Mouse (Mus musculus): ENCODE results near the gene Unk. TPM values are rescaled to one million over a fixed set of nuclear protein-coding genes. Genes with fewer than 3 reads are reported as not detected.
"Not testable (repeated sequence)": the region's sequence is repeated elsewhere in the genome, so short reads cannot be mapped to it uniquely, and the experiment has no call there.

The Unk gene
- total RNA-seq, 2 experiments from 2014 or later, result 6.0 to 7.1 TPM

- no peak for DNase-seq
- intact Hi-C loops (cut with DNase I), result no loop called here
These were observed 20.5 kb upstream of the Unk start for GRCm38 (mm10) chr11:116009661-116010060.

DNA sequence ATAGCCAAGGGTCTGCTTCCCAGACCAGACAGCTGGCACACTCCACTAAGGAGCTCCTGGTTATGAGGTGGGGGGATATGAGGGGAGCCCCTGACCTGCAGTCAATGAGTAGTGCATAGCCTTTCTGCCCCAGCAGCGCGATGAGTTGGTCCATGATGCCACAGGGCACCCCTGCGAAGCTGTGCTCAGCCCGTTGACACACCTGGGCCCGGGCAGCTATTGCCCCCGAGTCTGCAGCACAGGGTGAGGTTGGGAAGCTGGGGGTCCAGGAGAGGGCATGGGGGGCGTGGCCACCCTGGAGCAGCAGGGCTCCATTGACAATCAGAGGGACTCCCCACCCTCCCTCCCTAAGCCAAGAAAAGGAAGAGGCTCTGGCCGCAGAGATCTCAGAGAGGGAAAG, 20.0 kb upstream of the Unk start:
- DNase-seq, result no peak
- intact Hi-C loops (cut with DNase I), result no loop called here

GRCm38 (mm10) chr11:116010948-116011347, 19.2 kb upstream of the Unk start:
- no peak for DNase-seq
- intact Hi-C loops (cut with DNase I), result no loop called here

GRCm38 (mm10) chr11:116011529-116012261, 18.4 kb upstream of the Unk start:
- intact Hi-C loops (cut with DNase I), result no loop called here
- no peak for DNase-seq

DNA sequence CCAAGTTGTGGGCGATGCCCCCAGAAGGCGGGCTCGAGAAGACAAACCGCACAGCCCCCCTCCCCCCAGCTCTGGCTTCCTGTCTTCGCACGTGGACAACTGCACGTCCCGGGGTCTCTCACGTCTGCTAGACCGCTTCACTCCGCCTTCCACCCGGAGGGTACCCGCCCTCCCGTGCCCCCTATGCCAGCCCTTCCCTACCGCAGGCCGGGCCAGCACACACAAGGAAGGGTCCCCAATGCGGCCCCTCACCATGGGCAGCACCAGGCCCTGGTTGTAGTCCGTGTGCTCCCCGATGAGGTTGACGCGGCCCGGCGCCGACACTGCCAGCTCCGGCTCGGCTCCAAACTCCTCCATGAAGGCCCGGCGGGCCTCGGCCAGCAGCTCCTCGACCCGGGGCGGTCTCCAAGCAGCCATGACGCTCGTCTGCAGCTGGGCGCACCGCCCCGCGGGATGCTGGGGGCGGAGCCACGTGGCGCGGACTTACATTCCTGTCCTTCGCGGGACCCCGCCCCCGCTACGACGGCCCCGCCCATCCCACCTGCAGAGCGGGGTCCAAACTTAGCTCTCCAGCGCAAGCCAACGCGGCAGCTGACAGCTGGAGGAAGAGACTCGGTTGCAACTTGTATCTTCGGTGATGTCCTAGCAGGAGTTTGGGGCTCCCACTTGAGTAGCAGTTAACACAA, 17.7 kb upstream of the Unk start, which contains the start of gene Galk1:
Galk1 (minus strand) TSS at position 458 of the 686 bp plus-strand sequence.
- intact Hi-C loops (cut with DNase I), result no loop called here
- DNase-seq, result peak; percentile 81 to 85

DNA sequence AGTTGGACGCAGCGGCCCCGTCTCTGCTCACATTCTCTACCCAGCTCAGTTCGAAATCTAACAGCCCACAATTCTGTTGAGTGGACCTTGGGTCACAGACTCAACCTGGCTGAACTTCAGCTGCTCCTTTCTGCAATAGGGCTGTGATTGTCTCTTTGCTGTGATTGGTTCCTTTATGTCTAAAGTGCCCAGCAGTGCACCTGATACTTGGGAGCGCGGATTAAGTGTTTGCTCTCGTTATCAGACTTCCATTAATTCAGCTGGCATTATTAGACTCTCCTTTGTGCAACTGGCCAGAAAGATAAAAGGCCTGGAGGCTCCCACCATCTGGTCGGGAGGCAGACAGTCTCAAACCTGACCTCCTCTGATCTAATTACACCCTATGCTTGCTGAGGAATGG, 15.3 kb upstream of the Unk start:
- intact Hi-C loops (cut with DNase I), result no loop called here

GRCm38 (mm10) chr11:116018106-116018505, 12.0 kb upstream of the Unk start:
- intact Hi-C loops (cut with DNase I), result no loop called here
- peak in 1 of 2 experiments; percentile 31 for DNase-seq

More for the DNA sequence above, 15.3 kb upstream of the Unk start:
- no peak for DNase-seq

- intact Hi-C loops (cut with DNase I); DNase-seq: not testable (repeated sequence)
These were observed 11.3 kb upstream of the Unk start for GRCm38 (mm10) chr11:116018867-116019266.

- intact Hi-C loops (cut with DNase I), result no loop called here
- DNase-seq, result no peak
These were observed 10.7 kb upstream of the Unk start for GRCm38 (mm10) chr11:116019360-116019791.

- DNase-seq, result no peak
- intact Hi-C loops (cut with DNase I), result no loop called here
These were observed 10.1 kb upstream of the Unk start for GRCm38 (mm10) chr11:116019976-116020411.

GRCm38 (mm10) chr11:116020519-116020922, 9.6 kb upstream of the Unk start:
- no peak for DNase-seq
- intact Hi-C loops (cut with DNase I), result no loop called here

DNA sequence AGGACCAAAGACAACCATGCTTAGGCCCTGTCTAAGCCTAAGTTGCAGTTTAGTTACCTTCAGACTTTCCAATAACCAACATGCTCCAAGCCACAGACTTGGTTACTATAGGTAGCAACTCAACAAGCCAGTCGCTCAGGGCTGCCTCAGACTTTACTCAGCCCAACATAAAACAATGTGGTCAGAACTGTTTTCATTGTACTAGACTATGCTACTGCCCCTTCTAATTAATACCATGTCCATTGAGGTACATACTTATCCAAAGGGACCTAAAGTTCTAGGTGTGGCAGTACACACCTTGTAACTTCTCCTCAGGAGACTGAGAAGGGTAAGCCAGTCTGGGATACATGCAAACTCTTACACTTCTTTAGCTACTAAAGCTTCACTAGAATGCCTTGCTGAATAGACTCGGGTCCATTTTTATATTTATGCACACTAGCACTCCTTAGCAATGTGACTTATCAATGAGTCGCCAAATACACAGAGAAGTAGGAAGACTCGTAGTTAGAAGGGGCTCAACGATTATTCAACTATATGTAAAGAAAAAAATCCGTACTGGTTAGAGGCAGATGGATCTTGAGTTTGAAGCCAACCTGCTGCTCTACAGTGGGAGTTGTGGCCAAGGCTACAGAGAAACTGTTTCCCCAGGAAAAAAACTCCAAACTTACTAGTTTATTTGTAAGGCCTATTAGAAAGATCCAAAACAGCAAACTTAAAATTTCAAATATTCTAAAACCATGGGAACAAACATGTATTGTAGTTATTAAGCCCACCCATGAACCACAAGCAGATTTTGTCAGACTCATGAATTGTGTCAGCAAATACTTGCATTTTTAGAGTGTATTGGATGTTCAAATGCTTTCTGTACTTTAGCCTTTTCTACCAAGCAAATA, 8.5 kb upstream of the Unk start:
- intact Hi-C loops (cut with DNase I), result no loop called here

DNA sequence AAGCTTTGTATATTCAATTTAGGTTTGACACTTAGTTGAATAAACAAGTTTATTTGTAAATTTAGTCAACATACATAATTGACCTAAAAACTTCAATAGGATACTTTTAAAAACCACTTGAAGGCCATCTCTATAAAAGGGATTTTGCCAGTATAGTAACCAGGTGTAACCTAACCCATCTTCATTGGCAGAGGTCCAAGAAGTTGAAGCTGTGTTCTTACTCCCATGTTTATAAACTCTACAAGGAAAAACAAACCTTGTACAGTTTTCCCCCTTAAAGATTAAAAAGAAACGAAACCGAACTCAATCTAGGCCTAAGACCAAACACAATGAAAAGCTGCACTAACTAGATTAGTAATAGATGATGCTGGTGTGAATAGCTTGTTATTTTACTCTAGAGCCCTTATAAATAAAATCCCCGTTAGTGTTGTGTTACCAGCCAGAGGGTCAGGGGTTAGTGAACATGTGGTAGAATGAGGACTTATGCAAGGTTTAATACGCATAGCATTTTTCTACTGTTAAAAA, 7.8 kb upstream of the Unk start:
- DNase-seq, result no peak
- intact Hi-C loops (cut with DNase I), result no loop called here

More for the DNA sequence above, 8.5 kb upstream of the Unk start:
- no peak for DNase-seq

DNA sequence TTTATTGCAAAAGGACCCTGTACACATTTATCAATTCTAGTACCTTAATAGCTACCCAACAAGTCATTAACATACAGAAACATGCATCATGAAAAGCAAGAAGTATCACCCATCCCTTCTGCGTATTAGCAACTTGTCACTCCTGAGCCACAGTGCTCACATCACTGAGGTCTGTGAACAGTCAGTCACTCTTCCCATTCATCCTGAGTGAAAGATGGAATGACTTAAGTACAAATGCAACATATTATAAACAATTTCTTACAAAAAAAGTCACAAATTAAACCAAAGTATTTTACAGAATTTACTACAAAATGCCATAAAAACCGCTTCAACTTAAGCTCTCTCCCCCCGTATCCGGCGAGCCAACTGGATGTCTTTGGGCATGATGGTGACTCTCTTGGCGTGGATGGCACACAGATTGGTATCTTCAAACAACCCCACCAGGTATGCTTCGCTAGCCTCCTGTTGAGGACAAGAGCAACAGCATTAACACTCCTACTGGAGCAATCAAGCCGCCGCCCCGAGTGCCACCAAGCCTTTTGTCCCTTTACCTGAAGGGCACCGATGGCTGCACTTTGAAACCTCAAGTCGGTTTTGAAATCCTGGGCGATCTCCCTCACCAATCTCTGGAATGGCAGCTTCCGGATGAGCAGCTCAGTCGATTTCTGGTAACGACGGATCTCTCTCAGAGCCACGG, 6.9 kb upstream of the Unk start:
- intact Hi-C loops (cut with DNase I); DNase-seq: not testable (repeated sequence)

GRCm38 (mm10) chr11:116023771-116024355, 6.3 kb upstream of the Unk start:
- DNase-seq, result peak in 1 of 2 experiments; percentile 73
- intact Hi-C loops (cut with DNase I), result no loop called here

GRCm38 (mm10) chr11:116024356-116024808, 5.7 kb upstream of the Unk start:
- peak; percentile 93 for DNase-seq
- intact Hi-C loops (cut with DNase I), result no loop called here

DNA sequence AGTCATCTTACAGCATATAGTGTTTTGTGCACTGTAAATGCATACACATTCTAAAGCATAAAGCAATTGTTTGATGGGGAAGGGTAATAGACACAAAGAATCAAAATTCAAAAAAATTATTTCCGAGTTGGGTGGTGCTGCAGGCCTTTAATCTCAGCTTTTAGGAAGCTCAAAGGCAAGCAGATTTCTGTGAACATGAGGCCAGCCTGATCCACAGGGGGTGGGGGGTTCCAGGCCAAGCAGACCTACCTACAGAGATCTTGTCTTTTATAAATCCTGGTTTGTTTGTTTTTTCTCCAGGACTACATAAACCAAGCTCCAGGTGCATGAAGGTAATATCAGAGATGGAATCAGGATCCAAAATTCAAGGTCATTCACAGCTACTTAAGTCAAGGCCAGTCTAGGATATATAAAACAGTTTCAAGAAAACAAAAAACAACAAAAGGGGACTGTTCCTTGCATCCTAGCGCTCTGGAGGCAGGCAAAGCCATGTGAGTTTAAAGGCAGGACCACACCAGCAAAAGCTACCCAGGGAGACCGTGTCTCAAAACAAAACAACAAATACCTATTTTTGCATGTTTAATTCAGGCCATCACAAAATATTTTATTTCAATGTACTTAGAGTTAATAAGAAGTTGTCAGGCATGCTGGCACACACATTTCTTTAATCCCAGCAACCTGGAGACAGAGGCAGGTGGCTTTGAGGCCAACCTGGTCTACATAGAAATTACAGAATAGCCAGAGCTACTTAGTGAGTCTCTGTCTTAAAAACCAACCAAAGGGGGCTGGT, 4.9 kb upstream of the Unk start:
- intact Hi-C loops (cut with DNase I), result no loop called here
- DNase-seq, result no peak

- DNase-seq, result no peak
- intact Hi-C loops (cut with DNase I), result no loop called here
These were observed 2.4 kb upstream of the Unk start, which contains the start of gene H3f3b for GRCm38 (mm10) chr11:116027756-116028155. H3f3b (minus strand) TSS chr11:116027962.
